Mouse (Mus musculus) C2C12 (cell line): ENCODE data around the gene Trpv2.

Experiments used
- CTCF ChIP-seq: IDR thresholded peaks from one replicate; pipeline ENCODE4 v1.5.1; 2011; ENCODE audit not compliant: control insufficient read depth, insufficient read depth, insufficient read length
- FOSL1 ChIP-seq: IDR thresholded peaks from one replicate; pipeline ENCODE4 v1.8.0; 2011; ENCODE audit warnings: mild to moderate bottlenecking, low read length; ENCODE audit not compliant: poor library complexity, insufficient read depth, severe bottlenecking
- MAX ChIP-seq: IDR thresholded peaks from one replicate; pipeline ENCODE4 v1.6.1; 2011; ENCODE audit warnings: mild to moderate bottlenecking, control low read depth
- MYOD1 ChIP-seq: IDR thresholded peaks from one replicate; pipeline ENCODE4 v1.6.1; 2011; ENCODE audit warnings: low read depth; ENCODE audit not compliant: control insufficient read depth, insufficient read length
- MYOG ChIP-seq: IDR thresholded peaks from one replicate; pipeline ENCODE4 v1.6.1; 2011; ENCODE audit not compliant: control insufficient read depth, insufficient read length; ENCODE audit errors: extremely low read depth
- USF1 ChIP-seq: IDR thresholded peaks from one replicate; pipeline ENCODE4 v1.6.1; 2011; ENCODE audit warnings: low read depth, mild to moderate bottlenecking, control low read depth, moderate library complexity

DNA sequence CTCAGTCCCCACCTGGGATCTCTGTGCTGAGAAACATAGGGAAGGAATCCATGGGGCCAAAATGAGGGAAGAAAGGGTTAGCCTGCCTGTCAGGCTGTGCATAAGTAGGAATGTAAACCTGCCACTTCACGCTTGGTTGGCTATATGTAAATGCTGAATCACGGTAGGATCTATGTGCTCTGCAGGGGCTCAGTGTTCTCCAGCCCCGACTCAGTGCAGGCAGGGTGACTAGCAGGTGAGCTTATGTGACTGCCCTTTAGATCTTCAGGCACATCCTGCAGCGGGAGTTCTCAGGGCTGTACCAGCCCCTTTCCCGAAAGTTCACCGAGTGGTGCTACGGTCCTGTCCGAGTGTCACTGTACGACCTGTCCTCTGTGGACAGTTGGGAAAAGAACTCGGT is 15.1 kb downstream of the Trpv2 start:
- TF ChIP-seq CTCF (no peak), FOSL1 (no peak), USF1 (no peak), MYOD1 (no peak), MAX (no peak), MYOG (no peak)
